Mouse (Mus musculus): ENCODE measurements around the gene Gm28047. TPM values are rescaled to one million over a fixed set of nuclear protein-coding genes. Genes with fewer than 3 reads are reported as not detected.

The Gm28047 gene
- polyA plus RNA-seq (2014; fragmentation: Illumina TruSeq; extraction: RNeasy Lipid Tissue Mini Kit (QIAGEN cat#74804); ENCODE audit: low read depth, low replicate concordance), result not detected

GRCm38 (mm10) chr15:102624970-102625686, at the start of gene Gm28047, which contains the start of gene Atf7:
Gm28047 (minus strand) TSS chr15:102625067.
Atf7 (minus strand) TSS chr15:102625464.

GRCm38 (mm10) chr15:102672215-102673071, 47.6 kb upstream of the Gm28047 start, which contains the start of gene Atp5g2:
Atp5g2 (minus strand) TSS chr15:102672352.

GRCm38 (mm10) chr15:102524892-102525485, 99.9 kb downstream of the Gm28047 start, which contains the start of gene Npff:
Npff (minus strand) TSS chr15:102524942.

GRCm38 (mm10) chr15:102517976-102518858, 106.7 kb downstream of the Gm28047 start, which contains the start of gene Tarbp2:
Tarbp2 (plus strand) TSS chr15:102518192.

DNA sequence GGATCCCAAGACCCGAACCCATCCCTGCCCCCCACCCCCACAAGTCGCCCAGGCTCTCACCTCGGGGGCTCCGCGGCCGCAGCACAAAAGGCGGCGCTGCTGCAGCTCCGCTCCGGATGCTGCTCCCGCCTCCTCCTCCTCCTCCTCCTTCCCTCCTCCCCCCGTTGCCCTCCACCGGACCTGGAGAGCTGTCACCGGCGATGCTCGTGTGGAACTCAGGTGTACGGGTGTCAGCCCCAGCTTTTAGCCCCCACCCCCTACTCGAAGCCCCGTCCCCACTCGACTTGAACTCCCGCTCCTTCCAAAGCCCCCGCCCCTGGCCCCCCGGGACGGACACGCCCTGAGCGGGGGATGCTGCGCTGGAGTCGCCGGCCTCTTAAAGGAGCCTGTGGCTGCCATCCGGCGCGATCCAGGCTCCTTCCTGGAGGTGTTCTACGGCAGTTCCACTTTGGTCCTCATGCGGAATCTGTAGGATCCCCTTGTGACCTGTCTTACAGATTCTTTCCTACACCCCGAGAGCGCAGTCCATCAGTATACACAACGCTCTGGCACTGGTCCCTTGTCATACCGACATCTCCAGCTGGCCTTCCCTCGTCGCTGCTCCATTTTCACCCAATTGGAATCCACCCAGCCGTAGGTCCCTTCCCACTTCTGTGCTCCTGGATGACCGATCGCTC, 108.0 kb downstream of the Gm28047 start, which contains the start of gene Map3k12:
TSS of gene Map3k12 (minus strand) at position 337 of the 677 bp plus-strand sequence.

GRCm38 (mm10) chr15:102503447-102503846, 121.4 kb downstream of the Gm28047 start, which contains the start of gene Gm10337:
Gm10337 (plus strand) TSS chr15:102503722.

Other genes with a start within 250 kb of the Gm28047 start
- gene Sp1, start 218.9 kb downstream of the Gm28047 start, polyA plus RNA-seq (2014; fragmentation: Illumina TruSeq; extraction: RNeasy Lipid Tissue Mini Kit (QIAGEN cat#74804); ENCODE audit: low read depth, low replicate concordance), result 124 TPM
- not detected for gene Amhr2, start 179.7 kb downstream of the Gm28047 start, polyA plus RNA-seq (2014; fragmentation: Illumina TruSeq; extraction: RNeasy Lipid Tissue Mini Kit (QIAGEN cat#74804); ENCODE audit: low read depth, low replicate concordance)
- gene Prr13, start 166.0 kb downstream of the Gm28047 start, polyA plus RNA-seq (2014; fragmentation: Illumina TruSeq; extraction: RNeasy Lipid Tissue Mini Kit (QIAGEN cat#74804); ENCODE audit: low read depth, low replicate concordance), result 196 TPM
- gene Pcbp2, start 154.5 kb downstream of the Gm28047 start, polyA plus RNA-seq (2014; fragmentation: Illumina TruSeq; extraction: RNeasy Lipid Tissue Mini Kit (QIAGEN cat#74804); ENCODE audit: low read depth, low replicate concordance), result 677 TPM
- not detected for gene Gm10337, start 121.3 kb downstream of the Gm28047 start, polyA plus RNA-seq (2014; fragmentation: Illumina TruSeq; extraction: RNeasy Lipid Tissue Mini Kit (QIAGEN cat#74804); ENCODE audit: low read depth, low replicate concordance)
- gene Map3k12, start 108.0 kb downstream of the Gm28047 start, polyA plus RNA-seq (2014; fragmentation: Illumina TruSeq; extraction: RNeasy Lipid Tissue Mini Kit (QIAGEN cat#74804); ENCODE audit: low read depth, low replicate concordance), result 1.5 TPM
- gene Tarbp2, start 106.9 kb downstream of the Gm28047 start, polyA plus RNA-seq (2014; fragmentation: Illumina TruSeq; extraction: RNeasy Lipid Tissue Mini Kit (QIAGEN cat#74804); ENCODE audit: low read depth, low replicate concordance), result 2.9 TPM
- 0.95 TPM for gene Npff, start 100.1 kb downstream of the Gm28047 start, polyA plus RNA-seq (2014; fragmentation: Illumina TruSeq; extraction: RNeasy Lipid Tissue Mini Kit (QIAGEN cat#74804); ENCODE audit: low read depth, low replicate concordance)
- gene Atf7, start 397 bp upstream of the Gm28047 start, polyA plus RNA-seq (2014; fragmentation: Illumina TruSeq; extraction: RNeasy Lipid Tissue Mini Kit (QIAGEN cat#74804); ENCODE audit: low read depth, low replicate concordance), result 49.9 TPM
- 29.6 TPM for gene Atp5g2, start 47.3 kb upstream of the Gm28047 start, polyA plus RNA-seq (2014; fragmentation: Illumina TruSeq; extraction: RNeasy Lipid Tissue Mini Kit (QIAGEN cat#74804); ENCODE audit: low read depth, low replicate concordance)
- 43.3 TPM for gene Calcoco1, start 97.1 kb upstream of the Gm28047 start, polyA plus RNA-seq (2014; fragmentation: Illumina TruSeq; extraction: RNeasy Lipid Tissue Mini Kit (QIAGEN cat#74804); ENCODE audit: low read depth, low replicate concordance)

All from sigmoid colon, adult 10 weeks (tissue).